Mouse (Mus musculus) cerebellum, adult 9-11 months (tissue): ENCODE data around the gene Slc4a7.
A peak's percentile ranks its signal among the peaks of the same experiment; 100 is the strongest.

Experiments
- DNase-seq: peaks from one replicate; pipeline ENCODE4 v3.0.0; 2022

The Slc4a7 gene

DNA sequence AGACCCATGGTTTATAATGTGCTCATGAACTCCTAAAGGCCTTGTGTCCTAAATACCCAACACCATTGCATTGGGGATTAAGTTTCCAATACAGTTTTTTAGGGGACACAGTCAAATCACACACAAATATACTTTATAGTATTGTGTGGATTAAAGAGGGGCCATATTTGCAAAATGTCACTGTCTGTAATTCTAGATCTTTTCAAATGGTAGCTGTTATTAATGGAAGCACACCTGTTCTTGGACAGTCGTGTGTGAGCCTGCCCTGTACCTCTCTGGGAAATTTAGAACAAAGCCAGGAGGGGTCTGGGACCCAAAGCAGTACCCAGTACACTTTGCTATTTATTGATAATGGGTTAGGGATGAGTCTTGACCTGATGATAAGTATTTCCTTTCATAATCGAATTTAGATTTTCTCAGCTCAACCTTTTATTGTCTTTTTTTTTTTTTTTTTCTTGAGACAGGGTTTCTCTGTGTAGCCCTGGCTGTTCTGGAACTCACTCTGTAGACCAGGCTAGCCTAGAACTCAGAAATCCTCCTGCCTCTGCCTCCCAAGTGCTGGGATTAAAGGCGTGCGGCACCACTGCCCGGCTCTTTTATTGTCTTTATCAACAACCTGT lies at the start of gene Slc4a7:
Gene Slc4a7 (plus strand): TSS at position 570 of the 620 bp plus-strand sequence.
- no peak for DNase-seq

DNA sequence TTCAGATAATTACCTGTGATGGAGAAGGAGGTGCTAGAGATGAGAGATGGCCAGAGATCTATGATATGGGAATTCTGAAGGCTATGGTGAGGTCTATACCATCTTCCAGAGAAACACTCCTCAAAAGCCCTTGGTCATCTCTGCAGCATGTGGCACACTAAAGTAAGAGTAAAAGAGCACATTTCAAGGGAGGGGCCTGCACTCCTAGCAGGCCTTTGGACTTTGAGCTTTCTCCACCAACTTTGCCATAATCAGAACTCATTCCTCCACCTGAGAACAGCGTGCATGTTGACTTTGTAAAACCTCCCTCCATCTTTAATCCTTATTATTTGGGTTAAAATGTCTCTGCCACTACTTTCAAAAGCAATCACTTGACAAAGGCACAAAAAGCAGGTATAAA lies 31.5 kb upstream of the Slc4a7 start:
- DNase-seq, result no peak

GRCm38 (mm10) chr14:14681611-14682010 lies 20.5 kb upstream of the Slc4a7 start:
- no peak for DNase-seq

- no peak for DNase-seq
Measured at GRCm38 (mm10) chr14:14684771-14685170, 17.3 kb upstream of the Slc4a7 start.

DNA sequence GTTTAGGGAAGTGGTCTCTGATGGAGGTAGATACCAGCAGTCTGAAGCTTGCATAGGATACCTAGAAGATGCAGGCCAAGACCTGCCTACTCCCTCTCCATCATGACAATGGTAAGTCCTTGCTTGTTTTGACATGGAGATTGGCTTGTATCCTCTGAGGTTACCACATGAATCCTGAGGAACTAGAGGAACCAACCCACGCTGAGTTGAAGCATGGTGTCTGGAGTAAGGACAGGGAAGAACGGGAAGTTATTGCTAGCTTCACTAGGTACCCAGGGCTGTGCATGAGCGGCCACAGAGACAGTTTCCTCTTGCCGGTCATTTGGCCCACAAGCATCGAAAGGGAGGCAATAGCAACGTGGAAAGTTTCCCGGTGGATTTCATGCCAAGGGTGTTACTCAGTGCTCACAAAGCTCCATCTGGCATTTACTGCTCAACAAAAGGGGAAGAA lies 16.0 kb upstream of the Slc4a7 start:
- peak; percentile 36 for DNase-seq

GRCm38 (mm10) chr14:14687258-14687890 lies 14.7 kb upstream of the Slc4a7 start:
- DNase-seq, result no peak

DNA sequence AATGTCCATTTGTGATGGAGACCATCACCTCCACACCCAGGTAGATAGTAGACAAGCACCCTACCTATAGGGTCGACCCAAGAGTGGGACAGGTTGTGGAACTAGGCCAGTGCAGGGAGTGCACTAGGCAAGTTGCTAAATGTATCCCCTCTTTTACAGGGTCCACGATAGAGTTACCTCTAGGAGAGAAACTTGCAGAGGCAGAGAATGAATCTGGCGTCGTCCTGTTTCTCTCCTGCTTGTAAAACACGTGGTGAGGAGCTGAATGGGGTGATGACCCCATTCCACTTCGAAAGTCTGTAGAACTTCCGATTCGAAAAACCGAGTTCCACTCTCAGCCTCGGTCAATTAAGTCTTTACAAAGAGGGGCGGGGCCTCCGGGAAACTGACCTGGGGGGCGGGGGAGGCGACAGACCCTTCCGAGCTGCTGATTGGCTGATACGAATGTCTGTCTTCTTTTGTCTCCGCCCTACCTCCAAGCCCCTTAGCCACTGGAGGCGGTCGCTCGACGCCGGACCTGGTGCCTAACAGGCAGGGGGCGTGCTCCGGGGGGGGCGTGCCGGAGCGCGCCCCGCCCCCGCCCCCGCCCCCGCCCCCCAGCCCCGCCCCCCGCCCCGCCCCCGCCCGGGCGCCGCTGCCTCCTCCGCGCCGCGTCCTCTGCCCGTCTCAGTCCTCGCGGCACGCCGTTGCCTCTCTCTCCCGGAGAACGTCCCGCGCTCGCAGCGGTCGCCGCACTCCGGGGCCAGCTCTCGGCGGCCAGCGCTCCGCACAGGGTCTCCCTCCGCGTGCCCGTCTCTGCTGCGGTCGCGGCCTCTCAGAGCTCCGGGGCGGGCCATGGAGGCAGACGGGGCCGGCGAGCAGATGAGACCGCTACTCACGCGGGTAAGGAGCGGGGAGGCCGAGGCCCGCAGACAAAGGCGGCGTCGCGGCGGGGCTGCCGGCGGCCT lies 593 bp downstream of the Slc4a7 start:
- peak; percentile 90 for DNase-seq

GRCm38 (mm10) chr14:14703346-14703871 lies 1.3 kb downstream of the Slc4a7 start:
- no peak for DNase-seq

DNA sequence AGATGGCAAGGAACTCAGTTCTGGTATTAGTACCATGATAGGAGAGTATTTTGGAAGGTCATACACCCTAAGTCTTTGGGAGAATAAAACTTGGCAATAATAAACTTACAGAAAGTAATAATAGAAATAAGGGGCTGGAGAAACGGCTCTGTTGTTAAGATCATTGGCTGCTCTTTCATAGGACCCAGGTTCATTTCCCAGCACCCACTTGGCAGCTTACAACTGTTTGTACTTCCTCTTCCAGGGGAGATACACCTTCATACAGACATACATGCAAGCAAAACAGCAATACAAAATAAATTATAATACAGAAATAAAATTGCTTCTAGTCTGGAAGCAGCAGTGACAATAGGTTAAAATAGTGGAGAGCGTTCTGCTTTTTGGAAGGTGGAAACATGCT lies 2.6 kb downstream of the Slc4a7 start:
- no peak for DNase-seq

GRCm38 (mm10) chr14:14705126-14705525 lies 3.0 kb downstream of the Slc4a7 start:
- no peak for DNase-seq

DNA sequence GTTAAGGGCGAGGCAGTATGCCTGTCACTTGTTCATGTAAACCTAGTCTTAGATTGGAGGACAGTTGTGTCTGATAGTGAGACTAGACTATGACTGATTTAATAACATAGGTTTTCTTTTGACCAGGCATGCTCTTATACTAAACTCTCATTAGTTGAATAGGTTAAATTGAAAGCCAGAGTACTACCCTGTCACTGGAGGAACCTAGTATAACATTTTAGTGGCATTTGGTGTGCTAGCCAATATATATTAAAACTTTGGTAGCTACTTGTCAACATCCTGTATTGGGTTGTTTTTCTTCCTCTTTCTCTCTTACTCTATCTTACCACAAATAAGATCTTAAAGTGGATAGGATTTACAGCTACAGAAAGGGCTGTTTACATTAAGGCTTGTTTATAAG lies 4.3 kb downstream of the Slc4a7 start:
- no peak for DNase-seq

GRCm38 (mm10) chr14:14707061-14707460 lies 5.0 kb downstream of the Slc4a7 start:
- DNase-seq, result no peak

- DNase-seq, result no peak
Measured at GRCm38 (mm10) chr14:14709021-14709420, 6.9 kb downstream of the Slc4a7 start.

DNA sequence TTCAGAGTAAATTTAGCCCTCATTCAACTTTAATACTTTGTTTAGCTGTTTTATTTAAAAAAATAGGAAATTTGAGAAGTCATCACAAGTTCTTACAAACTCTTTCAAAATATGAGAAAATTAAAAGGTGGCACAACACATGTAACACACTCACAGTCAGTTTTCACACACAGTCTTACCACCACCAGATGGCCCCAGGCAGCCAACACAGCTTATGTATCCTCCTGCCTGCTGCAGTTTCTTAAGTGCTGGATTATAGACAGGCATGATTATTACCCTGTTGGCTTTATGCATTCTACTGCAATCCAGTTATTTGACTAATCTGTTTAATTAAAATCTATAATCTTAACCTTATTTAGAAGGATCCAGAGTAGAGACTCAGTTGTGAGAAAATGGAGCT lies 12.1 kb downstream of the Slc4a7 start:
- no peak for DNase-seq

- no peak for DNase-seq
Measured at GRCm38 (mm10) chr14:14715794-14716193, 13.7 kb downstream of the Slc4a7 start.

DNA sequence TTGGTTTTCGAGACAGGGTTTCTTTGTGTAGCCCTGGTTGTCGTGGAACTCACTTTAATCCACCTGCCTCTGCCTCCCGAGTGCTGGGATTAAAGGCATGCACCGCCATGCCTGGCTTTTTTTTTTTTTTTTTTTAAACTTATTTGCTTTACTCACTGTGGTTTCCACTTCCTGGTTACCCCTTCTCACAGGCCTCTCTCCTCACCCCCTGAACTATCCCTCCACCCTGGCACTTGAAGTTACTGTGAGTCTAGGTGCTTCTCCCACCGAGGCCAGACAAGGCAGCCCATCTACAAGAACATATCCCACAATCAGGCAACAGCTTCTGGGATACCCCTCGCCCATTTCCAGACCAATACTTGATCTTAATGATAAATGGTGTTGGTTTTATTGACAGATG lies 14.8 kb downstream of the Slc4a7 start:
- DNase-seq, result no peak

DNA sequence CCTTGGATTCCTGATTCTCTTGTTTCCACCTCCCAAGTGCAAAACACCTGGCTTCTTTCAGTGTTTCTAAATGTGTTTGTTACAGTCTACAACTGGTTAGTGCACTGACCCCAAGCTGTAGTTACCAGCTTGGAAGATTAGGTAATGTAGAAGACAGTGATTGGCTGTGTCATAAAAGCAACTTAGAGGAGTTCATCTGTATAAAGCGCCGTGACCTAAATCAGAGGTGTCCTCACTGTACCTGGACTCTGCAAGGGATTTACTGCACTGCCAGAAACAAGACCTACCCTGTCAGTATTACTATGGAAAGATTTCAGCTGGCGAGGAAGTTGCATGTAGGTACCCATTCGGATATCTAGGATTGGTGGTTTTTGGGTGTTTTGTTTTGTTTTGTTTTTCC lies 16.5 kb downstream of the Slc4a7 start:
- no peak for DNase-seq

GRCm38 (mm10) chr14:14781169-14781568 lies 79.1 kb downstream of the Slc4a7 start:
- DNase-seq, result no peak

- DNase-seq, result no peak
Measured at GRCm38 (mm10) chr14:14784223-14784622, 82.1 kb downstream of the Slc4a7 start.

DNA sequence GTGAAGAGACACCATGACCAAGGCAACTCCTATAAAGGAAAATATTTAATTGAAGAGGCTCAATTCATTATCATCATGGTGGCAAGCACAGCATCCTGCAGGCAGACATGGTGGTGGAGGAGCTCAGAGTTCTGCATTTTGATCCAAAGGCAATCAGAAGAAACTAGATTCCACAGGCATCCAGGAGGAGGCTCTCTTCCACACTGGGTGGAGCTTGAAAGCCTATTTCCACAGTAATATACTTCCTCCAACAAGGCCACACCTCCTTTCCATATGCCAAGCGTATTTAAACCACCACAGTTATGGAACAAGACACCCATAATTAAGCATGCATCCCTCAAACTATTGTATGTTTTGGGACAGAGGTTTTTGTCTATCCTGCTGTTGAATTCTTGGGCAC lies 84.9 kb downstream of the Slc4a7 start:
- DNase-seq, result no peak

- no peak for DNase-seq
Measured at GRCm38 (mm10) chr14:14789840-14790470, 87.9 kb downstream of the Slc4a7 start.

DNA sequence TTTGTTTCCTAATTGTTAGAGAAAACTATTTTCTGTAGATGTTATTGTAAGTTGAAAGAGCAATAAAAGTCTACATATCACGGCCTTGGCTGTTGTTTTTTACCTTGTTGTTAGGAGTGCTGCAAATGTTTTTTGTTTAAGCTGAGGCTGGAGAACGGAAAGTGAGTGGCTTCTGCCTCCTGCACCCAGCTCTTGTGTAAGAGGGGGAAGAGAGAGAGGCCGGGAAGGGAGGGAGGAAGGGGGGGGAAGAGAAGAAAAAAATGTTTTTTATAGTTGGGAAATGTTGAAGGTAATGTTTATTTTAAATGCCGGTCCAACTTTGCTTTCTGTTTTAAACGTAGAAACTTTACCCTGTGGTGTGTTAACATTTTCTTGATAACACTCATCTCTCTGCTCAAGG lies 97.8 kb downstream of the Slc4a7 start:
- DNase-seq, result no peak

DNA sequence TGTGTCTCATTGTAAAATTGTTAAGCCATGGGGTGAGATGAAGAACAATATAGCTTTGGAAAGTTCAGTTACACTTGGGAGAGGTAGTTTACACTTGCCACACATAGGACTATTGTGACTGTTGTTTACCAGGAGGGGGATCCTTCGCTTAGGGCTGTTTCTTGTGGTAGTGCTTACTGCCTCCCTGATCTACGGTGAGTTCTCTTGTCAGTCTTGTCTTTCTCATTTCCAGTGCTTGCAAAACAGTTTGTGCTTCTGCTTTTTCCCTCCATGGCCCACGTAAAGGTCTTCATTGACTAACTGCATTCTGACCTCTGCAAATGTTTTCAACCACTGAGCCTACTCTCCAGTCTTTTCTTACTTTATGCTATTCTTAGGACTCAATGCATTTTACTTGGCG lies 98.3 kb downstream of the Slc4a7 start:
- DNase-seq, result no peak
